Mouse (Mus musculus) hindbrain, embryonic 16.5 days (tissue): ENCODE measurements around the gene Nup85. TPM values are rescaled to one million over a fixed set of nuclear protein-coding genes. Genes with fewer than 3 reads are reported as not detected.

Experiments used
- ATAC-seq: fragments of 200-750 bp; cut with Nextera tagmentation; 2 replicates; pipeline ENCODE4 v1.8.0; 2017; ENCODE audit warnings: moderate TSS enrichment, moderate library complexity
- H3K27ac ChIP-seq: fragments of 300-500 bp; sonication (generic); 2 replicates; pipeline ENCODE4 v1.5.1; 2014; ENCODE audit warnings: low read depth, mild to moderate bottlenecking, control low read depth, low read length, moderate library complexity
- H3K27me3 ChIP-seq: fragments of 300-500 bp; sonication (generic); replicated peaks from 2 replicates; pipeline ENCODE4 v1.6.1; 2014; ENCODE audit warnings: low read length; ENCODE audit not compliant: control insufficient read depth, insufficient read depth
- H3K36me3 ChIP-seq: fragments of 300-500 bp; sonication (generic); 2 replicates; pipeline ENCODE4 v1.6.1; 2014; ENCODE audit warnings: mild to moderate bottlenecking, low read length, moderate library complexity, mixed read lengths; ENCODE audit not compliant: control insufficient read depth, insufficient read depth
- H3K4me1 ChIP-seq: fragments of 300-500 bp; sonication (generic); 2 replicates; pipeline ENCODE4 v1.6.1; 2014; ENCODE audit warnings: low read depth, low read length; ENCODE audit not compliant: control insufficient read depth, insufficient read depth
- H3K4me2 ChIP-seq: fragments of 300-500 bp; sonication (generic); 2 replicates; pipeline ENCODE4 v1.6.1; 2014; ENCODE audit warnings: mild to moderate bottlenecking, low read length, control low read depth, moderate library complexity
- H3K4me3 ChIP-seq: fragments of 300-500 bp; sonication (generic); 2 replicates; pipeline ENCODE4 v1.5.1; 2014; ENCODE audit warnings: mild to moderate bottlenecking, low read length, control low read depth, moderate library complexity
- H3K9ac ChIP-seq: fragments of 300-500 bp; sonication (generic); 2 replicates; pipeline ENCODE4 v1.6.1; 2014; ENCODE audit warnings: low read depth, mild to moderate bottlenecking, control low read depth, low read length, moderate library complexity
- H3K9me3 ChIP-seq: fragments of 300-500 bp; sonication (generic); 2 replicates; pipeline ENCODE4 v1.6.1; 2014; ENCODE audit warnings: mild to moderate bottlenecking, low read length, moderate library complexity; ENCODE audit not compliant: control insufficient read depth
- whole genome bisulfite sequencing: fragments of 180-500 bp; shearing (Covaris S2); extraction: QIAGEN DNeasy Blood & Tissue Kit; methylation state at CpG from one replicate; pipeline ENCODE4 v1.1.7; 2014; 5-methylcytosine and 5-hydroxymethylcytosine counted together
- polyA plus RNA-seq: library from polyadenylated mRNA; unstranded; fragments of >200 nt; fragmentation: Nextera tagmentation; extraction: Ambion mirVana; gene quantifications from 2 replicates; pipeline ENCODE4 v1.2.1, GENCODE M21; 2015

Gene Nup85
- 97.5 and 107 TPM in 2 replicates for polyA plus RNA-seq

GRCm38 (mm10) chr11:115564064-115564809, at the start of gene Nup85:
Nup85 (plus strand) TSS chr11:115564434.
- peak; percentile 95 for ATAC-seq
- Histone ChIP-seq H3K9ac (peak within 1 kb of the TSS; percentile 80), H3K27me3 (no peaks in the 10 kb centered on the region), H3K27ac (peak within 1 kb of the TSS; percentile 86), H3K4me3 (peak within 1 kb of the TSS; percentile 83), H3K4me1 (peaks cover 12% of the 10 kb centered on the region), H3K9me3 (no peaks in the 10 kb centered on the region), H3K4me2 (peak within 1 kb of the TSS; percentile 72), H3K36me3 (peaks cover 17% of the 10 kb centered on the region)
- under 1% methylated on average over 42 of the region's 42 CpGs for WGBS

GRCm38 (mm10) chr11:115515021-115515420, 49.2 kb upstream of the Nup85 start:
- H3K36me3 ChIP-seq: no peaks in the 10 kb centered on the region
- peaks cover 21% of the 10 kb centered on the region for H3K4me1 ChIP-seq
- WGBS: 76% methylated on average over 6 of the region's 6 CpGs
- no peaks in the 10 kb centered on the region for H3K9me3 ChIP-seq
- H3K9ac ChIP-seq: no peak overlapping the region
- no peak for ATAC-seq
- H3K27ac ChIP-seq: no peak overlapping the region
- no peak overlapping the region for H3K4me2 ChIP-seq
- H3K4me3 ChIP-seq: no peak overlapping the region
- no peaks in the 10 kb centered on the region for H3K27me3 ChIP-seq

GRCm38 (mm10) chr11:115516942-115517341, 47.3 kb upstream of the Nup85 start:
- Histone ChIP-seq H3K36me3 (no peaks in the 10 kb centered on the region), H3K27ac (no peak overlapping the region), H3K9ac (no peak overlapping the region), H3K4me1 (peaks cover 2% of the 10 kb centered on the region; the same call in 1 of the 2 replicates), H3K4me3 (no peak overlapping the region), H3K9me3 (no peaks in the 10 kb centered on the region), H3K27me3 (no peaks in the 10 kb centered on the region), H3K4me2 (no peak overlapping the region)
- no peak for ATAC-seq
- WGBS: 81% methylated on average over 5 of the region's 5 CpGs

GRCm38 (mm10) chr11:115518693-115519092, 45.5 kb upstream of the Nup85 start:
- Histone ChIP-seq H3K9me3 (no peaks in the 10 kb centered on the region), H3K4me2 (no peak overlapping the region), H3K27me3 (no peaks in the 10 kb centered on the region), H3K4me1 (no peaks in the 10 kb centered on the region), H3K9ac (no peak overlapping the region), H3K4me3 (no peak overlapping the region), H3K27ac (no peak overlapping the region), H3K36me3 (peaks cover 4% of the 10 kb centered on the region; the same call in 1 of the 2 replicates)
- ATAC-seq: no peak
- 73% methylated on average over 9 of the region's 9 CpGs for WGBS

- no peak overlapping the region for H3K9ac ChIP-seq
- 87% methylated on average over 3 of the region's 3 CpGs for WGBS
These were observed 44.7 kb upstream of the Nup85 start for GRCm38 (mm10) chr11:115519581-115519980.

GRCm38 (mm10) chr11:115520218-115520617, 44.0 kb upstream of the Nup85 start:
- ATAC-seq: no peak
- no peaks in the 10 kb centered on the region for H3K4me1 ChIP-seq
- no peak overlapping the region for H3K4me2 ChIP-seq
- WGBS: 60% methylated on average over 2 of the region's 2 CpGs
- no peak overlapping the region for H3K4me3 ChIP-seq
- peaks cover 8% of the 10 kb centered on the region; the same call in 1 of the 2 replicates for H3K36me3 ChIP-seq
- H3K9me3 ChIP-seq: no peaks in the 10 kb centered on the region
- no peak overlapping the region for H3K27ac ChIP-seq
- H3K27me3 ChIP-seq: no peaks in the 10 kb centered on the region
- H3K9ac ChIP-seq: no peak overlapping the region

More at GRCm38 (mm10) chr11:115519581-115519980, 44.7 kb upstream of the Nup85 start:
- H3K4me1 ChIP-seq: no peaks in the 10 kb centered on the region
- H3K36me3 ChIP-seq: peaks cover 7% of the 10 kb centered on the region; the same call in 1 of the 2 replicates
- H3K27ac ChIP-seq: no peak overlapping the region
- no peak overlapping the region for H3K4me3 ChIP-seq
- ATAC-seq: no peak
- H3K4me2 ChIP-seq: no peak overlapping the region
- H3K9me3 ChIP-seq: no peaks in the 10 kb centered on the region
- no peaks in the 10 kb centered on the region for H3K27me3 ChIP-seq

- ATAC-seq: no peak
- 85% methylated on average over 4 of the region's 4 CpGs for WGBS
These were observed 43.2 kb upstream of the Nup85 start for GRCm38 (mm10) chr11:115521080-115521479.

GRCm38 (mm10) chr11:115522238-115522637, 42.0 kb upstream of the Nup85 start:
- 89% methylated on average over 2 of the region's 2 CpGs for WGBS
- Histone ChIP-seq H3K4me3 (no peak overlapping the region), H3K36me3 (peaks cover 20% of the 10 kb centered on the region), H3K9ac (no peak overlapping the region), H3K9me3 (no peaks in the 10 kb centered on the region), H3K4me2 (no peak overlapping the region), H3K4me1 (no peaks in the 10 kb centered on the region), H3K27me3 (no peaks in the 10 kb centered on the region), H3K27ac (no peak overlapping the region)
- no peak for ATAC-seq

More at GRCm38 (mm10) chr11:115521080-115521479, 43.2 kb upstream of the Nup85 start:
- no peaks in the 10 kb centered on the region for H3K27me3 ChIP-seq
- no peaks in the 10 kb centered on the region for H3K4me1 ChIP-seq
- no peak overlapping the region for H3K4me3 ChIP-seq
- H3K4me2 ChIP-seq: no peak overlapping the region
- H3K27ac ChIP-seq: no peak overlapping the region
- no peak overlapping the region for H3K9ac ChIP-seq
- no peaks in the 10 kb centered on the region for H3K9me3 ChIP-seq
- H3K36me3 ChIP-seq: peaks cover 16% of the 10 kb centered on the region

GRCm38 (mm10) chr11:115522703-115523102, 41.5 kb upstream of the Nup85 start:
- no peak overlapping the region for H3K27ac ChIP-seq
- no peaks in the 10 kb centered on the region for H3K9me3 ChIP-seq
- H3K27me3 ChIP-seq: no peaks in the 10 kb centered on the region
- peaks cover 20% of the 10 kb centered on the region for H3K36me3 ChIP-seq
- 71% methylated on average over 2 of the region's 2 CpGs for WGBS
- H3K4me3 ChIP-seq: no peak overlapping the region
- no peaks in the 10 kb centered on the region for H3K4me1 ChIP-seq
- no peak for ATAC-seq
- H3K4me2 ChIP-seq: no peak overlapping the region
- no peak overlapping the region for H3K9ac ChIP-seq
